Comparison of ENCODE assay signal across 20 mouse cellular contexts in genomic region chr17:5532816-5533215, GRCm38 (mm10). TPM values are rescaled to one million over a fixed set of nuclear protein-coding genes. Genes with fewer than 3 reads are reported as not detected.
DNase-seq lines count a peak whose midpoint lies in the region; ATAC-seq and TF ChIP-seq lines count a peak whose summit lies in the region.
"Had no signal": no experiment of that assay in that cellular context is flagged by ENCODE, and none has a peak within 500 bp of the region (broad histone marks: within the 10 kb centered on the region; RNA-seq: fewer than 3 reads in every experiment).

No protein-coding gene starts in this region.

- peaks cover 36% of the 10 kb centered on the region for H3K4me1 ChIP-seq in liver, embryonic 13.5 days (replicated peaks)
- H3K4me1 ChIP-seq in embryonic facial prominence, embryonic 14.5 days (ENCODE audit: control insufficient read depth, insufficient read depth, low read length), result no peaks in the 10 kb centered on the region
- H3K4me1 ChIP-seq: embryonic facial prominence, embryonic 12.5 days; intestine, embryonic 15.5 days had no signal

- TF ChIP-seq POLR2A in brain, embryonic 14.5 days (IDR thresholded peaks at IDR 0.05; ENCODE audit: borderline replicate concordance, extremely low read depth, insufficient read depth, insufficient read length, poor library complexity, severe bottlenecking), result no peak

- no peak for ATAC-seq in liver, embryonic 13.5 days (ENCODE audit: low read depth)
- no peak for ATAC-seq in embryonic facial prominence, embryonic 14.5 days (ENCODE audit: low read depth)
- no peak for ATAC-seq in cerebellum, adult (ENCODE audit: insufficient number of reproducible peaks, low FRiP score, low TSS enrichment)
- ATAC-seq: forebrain, embryonic 13.5 days; forebrain, postnatal 0 days; intestine, embryonic 15.5 days had no signal

- no peak overlapping the region for H3K4me2 ChIP-seq in liver, embryonic 13.5 days
- H3K4me2 ChIP-seq in embryonic facial prominence, embryonic 14.5 days (ENCODE audit: low read depth, low read length), result no peak overlapping the region
- H3K4me2 ChIP-seq: embryonic facial prominence, embryonic 12.5 days; forebrain, embryonic 13.5 days; heart, embryonic 12.5 days; hindbrain, embryonic 14.5 days; intestine, embryonic 15.5 days had no signal

- H3K4me3 ChIP-seq in liver, embryonic 13.5 days (replicated peaks), result no peak overlapping the region
- H3K4me3 ChIP-seq in embryonic facial prominence, embryonic 14.5 days (ENCODE audit: low read depth, low read length), result no peak overlapping the region
- H3K4me3 ChIP-seq: embryonic facial prominence, embryonic 12.5 days; forebrain, embryonic 13.5 days; heart, adult 2 months; heart, embryonic 12.5 days; hindbrain, embryonic 10.5 days; intestine, embryonic 15.5 days had no signal

- peaks cover 5% of the 10 kb centered on the region; the same call in 1 of the 2 replicates for H3K36me3 ChIP-seq in liver, embryonic 13.5 days
- no peaks in the 10 kb centered on the region for H3K36me3 ChIP-seq in embryonic facial prominence, embryonic 14.5 days (ENCODE audit: control insufficient read depth, insufficient read depth, low read length)
- H3K36me3 ChIP-seq: embryonic facial prominence, embryonic 12.5 days; heart, embryonic 12.5 days; hindbrain, embryonic 10.5 days; intestine, embryonic 15.5 days had no signal

- no peaks in the 10 kb centered on the region for H3K27me3 ChIP-seq in liver, embryonic 13.5 days
- no peaks in the 10 kb centered on the region for H3K27me3 ChIP-seq in embryonic facial prominence, embryonic 14.5 days (replicated peaks; ENCODE audit: control insufficient read depth, insufficient read depth, low read length)
- H3K27me3 ChIP-seq: embryonic facial prominence, embryonic 12.5 days; forebrain, embryonic 13.5 days; intestine, embryonic 15.5 days had no signal

- H3K9me3 ChIP-seq in liver, embryonic 13.5 days (replicated peaks), result no peaks in the 10 kb centered on the region
- no peaks in the 10 kb centered on the region for H3K9me3 ChIP-seq in embryonic facial prominence, embryonic 14.5 days (ENCODE audit: control insufficient read depth, low read length)
- H3K9me3 ChIP-seq: embryonic facial prominence, embryonic 12.5 days; forebrain, embryonic 13.5 days; G1E; heart, embryonic 12.5 days; hindbrain, embryonic 10.5 days; intestine, embryonic 15.5 days had no signal

- no peak overlapping the region for H3K27ac ChIP-seq in liver, embryonic 13.5 days
- H3K27ac ChIP-seq in embryonic facial prominence, embryonic 14.5 days (replicated peaks; ENCODE audit: low read depth, low read length), result no peak overlapping the region
- H3K27ac ChIP-seq: embryonic facial prominence, embryonic 12.5 days; forebrain, embryonic 13.5 days; heart, adult 2 months; hindbrain, embryonic 10.5 days; hindbrain, embryonic 14.5 days; intestine, embryonic 15.5 days had no signal

- 35% methylated on average over 5 of the region's 5 CpGs for WGBS in liver, embryonic 13.5 days (ENCODE audit: insufficient replicate concordance)
- WGBS in embryonic facial prominence, embryonic 14.5 days, result 30% methylated on average over 5 of the region's 5 CpGs

- H3K9ac ChIP-seq in liver, embryonic 13.5 days, result peak overlapping the region; percentile 13; the same call in 1 of the 2 replicates
- H3K9ac ChIP-seq in embryonic facial prominence, embryonic 14.5 days (ENCODE audit: low read depth, low read length), result no peak overlapping the region
- H3K9ac ChIP-seq: embryonic facial prominence, embryonic 12.5 days; forebrain, embryonic 13.5 days; forebrain, postnatal 0 days; heart, embryonic 12.5 days; hindbrain, embryonic 14.5 days; intestine, embryonic 15.5 days had no signal

- no peak for DNase-seq in liver, embryonic 13.5 days
- DNase-seq in liver, result no peak
- DNase-seq in brain, embryonic 14.5 days (ENCODE audit: low read depth), result peak; percentile 6
- DNase-seq in embryonic facial prominence, embryonic 14.5 days (ENCODE audit: low spot score), result peak; percentile 6
- no peak for DNase-seq in lung, postnatal 25 days (ENCODE audit: low spot score)
- DNase-seq: adrenal gland, postnatal 14 days; cerebellum, adult 11-12 months; cerebellum, adult 9-11 months; cerebellum, postnatal 36 days; forebrain, postnatal 0 days; gastrocnemius, postnatal 14 days; heart, adult 2 months had no signal

- no peak for TF ChIP-seq CTCF in brain, embryonic 14.5 days (IDR thresholded peaks at IDR 0.05; ENCODE audit: borderline replicate concordance, extremely low read depth, insufficient read depth, insufficient read length)

RNA-seq across cellular contexts. Expression of gene Zdhhc14, which starts 40.5 kb away (rescaled TPM):
- 4.7 and 6.0 TPM in 2 replicates for polyA plus RNA-seq in liver, embryonic 13.5 days (2015; fragmentation: Nextera tagmentation; extraction: Ambion mirVana)
- polyA plus RNA-seq in brain, embryonic 14.5 days (2012; rRNA removed), result 2.8 and 6.2 TPM in 2 replicates
- 4.3 and 4.6 TPM in 2 replicates for polyA plus RNA-seq in embryonic facial prominence, embryonic 14.5 days (2014; fragmentation: Nextera tagmentation; extraction: Ambion mirVana)

Comparison
In these comparisons a context has a peak if more than half of its experiments do, and no peak if none do; other contexts are left out.
1. DNase-seq: peak in brain, embryonic 14.5 days (single experiment) and embryonic facial prominence, embryonic 14.5 days (single experiment); none in liver, embryonic 13.5 days (single experiment), liver (single experiment) and lung, postnatal 25 days (single experiment).